Mouse (Mus musculus): ENCODE measurements around the gene Ctf2.

Ctf2 gene

GRCm38 (mm10) chr7:127759716-127760115, 27.8 kb upstream of the Ctf2 start:
- no peak for DNase-seq (ENCODE audit: low spot score)

GRCm38 (mm10) chr7:127753741-127754140, 21.8 kb upstream of the Ctf2 start:
- no peak for DNase-seq (ENCODE audit: low spot score)

GRCm38 (mm10) chr7:127753158-127753557, 21.2 kb upstream of the Ctf2 start:
- DNase-seq (ENCODE audit: low spot score) = no peak

- DNase-seq (ENCODE audit: low spot score) = no peak
Observed at GRCm38 (mm10) chr7:127752069-127752468, 20.1 kb upstream of the Ctf2 start.

- peak; percentile 62 for DNase-seq (ENCODE audit: low spot score)
Observed at GRCm38 (mm10) chr7:127751619-127752018, 19.7 kb upstream of the Ctf2 start.

- DNase-seq (ENCODE audit: low spot score) = no peak
Observed at GRCm38 (mm10) chr7:127750131-127751127, 18.5 kb upstream of the Ctf2 start.

GRCm38 (mm10) chr7:127748235-127748560, 16.2 kb upstream of the Ctf2 start:
- DNase-seq (ENCODE audit: low spot score) = no peak

GRCm38 (mm10) chr7:127747559-127748234, 15.7 kb upstream of the Ctf2 start:
- peak; percentile 73 for DNase-seq (ENCODE audit: low spot score)

- peak; percentile 91 for DNase-seq (ENCODE audit: low spot score)
Observed at GRCm38 (mm10) chr7:127746494-127747491, 14.8 kb upstream of the Ctf2 start.

GRCm38 (mm10) chr7:127745652-127746493, 13.9 kb upstream of the Ctf2 start:
- DNase-seq (ENCODE audit: low spot score) = peak; percentile 99

GRCm38 (mm10) chr7:127745251-127745651, 13.3 kb upstream of the Ctf2 start:
- DNase-seq (ENCODE audit: low spot score) = peak; percentile 96

- peak; percentile 76 for DNase-seq (ENCODE audit: low spot score)
Observed at GRCm38 (mm10) chr7:127744366-127745045, 12.5 kb upstream of the Ctf2 start, which contains the start of gene Fbxl19. Gene Fbxl19 (plus strand): TSS chr7:127744543.

- DNase-seq (ENCODE audit: low spot score) = peak; percentile 68
Observed at GRCm38 (mm10) chr7:127730170-127730569, 1.8 kb downstream of the Ctf2 start.

GRCm38 (mm10) chr7:127727898-127728297, 4.1 kb downstream of the Ctf2 start:
- DNase-seq (ENCODE audit: low spot score) = no peak

GRCm38 (mm10) chr7:127725924-127726323, 6.0 kb downstream of the Ctf2 start:
- no peak for DNase-seq (ENCODE audit: low spot score)

GRCm38 (mm10) chr7:127725490-127725889, 6.5 kb downstream of the Ctf2 start:
- no peak for DNase-seq (ENCODE audit: low spot score)

- DNase-seq (ENCODE audit: low spot score) = no peak
Observed at GRCm38 (mm10) chr7:127719258-127719657, 12.7 kb downstream of the Ctf2 start.

GRCm38 (mm10) chr7:127718339-127718738, 13.6 kb downstream of the Ctf2 start:
- DNase-seq (ENCODE audit: low spot score) = no peak

- peak; percentile 67 for DNase-seq (ENCODE audit: low spot score)
Observed at GRCm38 (mm10) chr7:127716992-127717391, 15.0 kb downstream of the Ctf2 start.

GRCm38 (mm10) chr7:127714816-127715215, 17.1 kb downstream of the Ctf2 start:
- no peak for DNase-seq (ENCODE audit: low spot score)

Measured in yolk sac, embryonic 10.5 days (tissue).